Mouse (Mus musculus) kidney, adult 8-10 months (tissue): Measurements from ENCODE around the gene Scn11a.

Source experiments
- DNase-seq, 2 experiments: peaks; one replicate each; pipeline ENCODE4 v3.0.0; 2022

Gene Scn11a

DNA sequence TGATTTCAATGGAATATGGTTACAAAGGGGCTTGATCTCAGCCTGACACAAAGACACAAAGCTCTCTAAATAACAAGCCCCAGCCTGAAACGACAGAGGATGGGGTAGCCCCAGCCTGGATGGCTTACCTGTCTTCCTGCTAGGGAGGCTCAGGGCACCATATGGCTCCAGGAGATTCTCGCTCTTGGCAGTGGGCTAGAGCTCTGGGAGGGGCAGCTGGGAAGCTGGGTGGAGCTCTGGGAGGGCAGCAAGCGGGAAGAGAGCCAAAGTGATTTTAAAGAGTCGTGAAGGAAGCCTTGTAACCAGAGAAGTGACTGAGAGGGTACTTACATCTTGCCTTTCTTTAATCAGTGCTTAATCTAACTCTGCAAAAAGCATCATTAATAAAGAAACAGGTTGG lies at the start of gene Scn11a:
Gene Scn11a (minus strand): TSS at position 160 of the 400 bp plus-strand sequence.
- DNase-seq: no peak

DNA sequence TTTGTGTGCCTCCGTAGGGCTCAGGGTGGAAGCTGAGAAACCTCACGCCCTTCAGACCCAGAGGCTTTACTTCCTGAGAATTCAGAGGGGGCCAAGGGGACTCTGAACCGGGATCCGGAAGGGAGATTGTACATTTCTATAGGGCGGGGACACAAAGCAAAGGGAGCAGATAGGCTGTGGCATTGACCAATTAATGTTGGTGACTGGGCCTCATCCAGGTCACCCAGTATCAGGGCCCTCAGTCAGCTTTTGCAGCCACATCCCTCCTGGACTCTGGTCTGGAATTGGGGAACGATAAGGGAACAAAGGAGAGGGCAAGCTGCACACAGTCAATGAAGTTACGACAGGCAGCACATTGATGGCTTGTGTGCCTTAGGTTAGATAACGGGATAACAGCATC lies 28.9 kb upstream of the Scn11a start:
- DNase-seq: no peak

DNA sequence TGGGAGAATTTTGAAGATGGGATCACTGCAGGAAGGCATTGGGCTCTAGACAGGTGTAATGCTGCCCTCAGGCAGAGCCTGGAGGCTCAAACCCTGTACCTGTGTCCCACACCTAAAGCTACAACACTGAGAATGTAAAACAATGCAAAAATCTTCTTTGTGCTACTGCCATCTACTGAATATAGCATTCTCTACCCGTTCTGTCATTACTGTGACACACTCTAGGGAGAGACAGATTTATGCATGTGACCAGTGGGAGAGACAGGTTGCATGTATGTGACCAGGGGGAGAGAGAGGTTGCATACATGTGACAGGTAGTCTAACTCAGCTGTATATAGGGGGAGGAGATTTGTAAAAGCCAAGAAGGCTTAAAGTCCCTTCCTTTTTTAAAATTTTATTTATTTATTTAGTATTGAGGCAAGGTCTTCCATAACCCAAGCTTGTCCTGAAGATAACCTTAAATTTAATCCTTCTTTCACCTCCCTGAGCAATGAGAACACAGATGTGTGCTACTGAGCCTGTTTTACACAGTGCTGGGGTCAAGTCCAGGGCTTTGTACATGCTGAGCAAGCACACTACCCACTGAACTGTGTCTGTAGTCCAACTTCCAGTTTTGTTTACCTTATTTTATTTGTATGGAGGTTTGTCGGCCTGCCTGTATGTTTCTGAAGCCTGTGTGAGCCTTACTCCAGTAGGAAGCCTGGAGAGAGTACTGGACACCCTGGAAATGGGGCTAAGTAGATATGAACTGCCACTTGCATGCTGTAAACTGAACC lies 28.0 kb upstream of the Scn11a start:
- DNase-seq: peak; percentile 17 to 21

DNA sequence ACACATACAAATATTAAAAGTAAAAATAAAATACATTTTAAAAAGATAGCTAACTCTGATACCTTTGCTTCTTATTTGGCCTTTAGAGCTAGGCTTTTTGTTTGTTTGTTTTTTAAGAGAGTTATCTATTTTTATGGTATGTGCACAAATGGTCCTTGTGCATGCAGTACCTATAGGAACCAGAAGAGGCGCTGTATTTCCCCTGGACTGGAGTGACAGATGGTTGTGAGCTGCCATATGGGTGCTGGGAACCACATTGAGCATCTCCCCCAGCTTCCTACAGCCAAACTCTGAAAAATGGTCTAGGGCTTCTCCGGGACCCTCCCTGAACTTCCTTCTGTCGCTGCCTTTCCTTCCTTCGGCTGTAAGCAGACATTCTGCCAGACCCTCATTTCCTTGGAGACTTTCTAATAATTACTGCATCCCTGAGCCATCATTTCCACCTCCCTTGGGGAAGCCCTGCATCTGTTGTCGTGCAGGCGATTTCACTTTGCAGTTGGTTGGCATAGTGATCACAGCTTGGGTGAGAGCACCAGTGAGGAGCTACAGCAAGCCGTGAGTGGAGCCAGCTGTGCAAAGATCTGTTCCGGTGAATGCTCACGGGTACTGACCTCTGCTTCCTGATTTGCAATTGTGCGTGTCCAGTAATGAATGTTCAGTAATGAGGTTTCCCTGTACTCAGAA lies 27.2 kb upstream of the Scn11a start:
- DNase-seq: peak; percentile 55 to 57

DNA sequence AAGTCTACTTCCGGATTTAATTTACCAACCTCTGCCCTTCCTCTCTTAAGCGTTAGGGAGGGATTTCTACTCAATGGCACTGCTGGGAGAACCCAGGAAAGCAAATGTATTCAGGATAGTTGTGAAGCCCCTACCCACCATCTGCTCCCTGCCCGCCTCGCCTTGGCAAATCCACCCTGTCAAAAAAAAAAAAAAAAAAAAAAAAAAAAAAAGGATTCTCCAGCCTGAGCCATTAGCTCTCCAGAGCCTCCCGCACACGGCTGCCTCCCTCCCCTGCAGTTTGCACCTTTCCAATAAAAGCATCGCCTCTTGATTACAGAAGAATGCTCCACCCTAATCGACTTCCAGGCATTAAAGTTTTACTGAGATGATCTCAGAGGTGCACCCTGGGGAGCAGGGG lies 24.0 kb upstream of the Scn11a start:
- no peak for DNase-seq

DNA sequence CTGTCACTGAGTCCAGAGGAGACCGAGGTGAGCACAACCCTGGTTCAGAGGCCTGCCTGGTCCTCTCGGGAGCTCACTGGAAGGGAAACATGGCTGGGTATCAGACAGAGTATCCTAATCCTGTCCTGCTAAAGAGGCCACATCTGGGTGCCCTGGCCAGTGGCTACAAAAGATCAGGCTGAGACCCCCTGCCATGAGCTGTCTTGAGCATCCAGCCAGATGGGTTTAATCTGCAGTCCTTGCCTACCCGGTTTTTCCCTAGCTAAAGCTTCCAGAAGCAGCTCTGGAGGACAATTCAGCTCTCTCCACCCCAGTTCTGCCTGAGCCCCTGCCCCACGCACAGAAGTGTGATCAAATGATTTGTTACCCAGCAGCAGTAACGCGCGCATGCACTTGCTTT lies 23.4 kb upstream of the Scn11a start:
- no peak for DNase-seq

DNA sequence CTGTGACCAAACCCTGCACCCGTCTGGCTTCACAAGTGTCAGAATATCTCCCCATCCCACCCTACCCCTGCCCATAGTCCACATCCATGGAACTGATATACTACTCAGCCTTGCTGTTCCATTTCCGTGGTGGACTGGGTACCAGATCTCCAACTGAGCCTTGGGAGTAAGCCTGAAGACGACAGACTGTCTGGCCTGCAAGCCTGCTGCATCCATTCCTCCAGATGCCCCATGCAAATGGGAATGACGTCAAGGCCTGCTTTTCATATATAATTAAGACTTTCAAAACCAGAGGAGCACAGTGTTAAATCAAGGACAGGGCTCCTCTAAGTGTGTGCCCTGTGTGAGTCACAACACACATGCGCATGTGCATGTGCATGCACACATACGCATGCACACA lies 21.9 kb upstream of the Scn11a start:
- no peak for DNase-seq

DNA sequence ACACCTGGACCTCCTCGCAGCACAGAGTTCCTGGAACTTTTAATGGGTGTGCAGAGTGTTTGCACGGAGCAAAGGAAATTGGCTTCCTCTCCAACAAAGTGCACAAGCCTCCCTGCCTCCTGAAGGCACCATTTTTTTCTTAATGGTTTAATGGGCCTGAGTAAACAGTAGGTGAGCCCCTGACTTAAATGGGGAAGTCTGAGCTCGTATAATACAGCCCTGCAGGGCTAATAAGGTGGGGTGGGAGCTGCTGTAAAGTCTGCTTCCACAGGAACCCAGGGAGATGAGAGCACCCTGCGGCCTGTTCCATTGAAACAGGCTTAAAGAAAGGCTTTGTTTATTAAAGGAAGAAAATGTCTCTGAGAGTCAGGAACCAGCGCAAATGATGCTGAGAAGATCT lies 19.5 kb upstream of the Scn11a start:
- DNase-seq: no peak

DNA sequence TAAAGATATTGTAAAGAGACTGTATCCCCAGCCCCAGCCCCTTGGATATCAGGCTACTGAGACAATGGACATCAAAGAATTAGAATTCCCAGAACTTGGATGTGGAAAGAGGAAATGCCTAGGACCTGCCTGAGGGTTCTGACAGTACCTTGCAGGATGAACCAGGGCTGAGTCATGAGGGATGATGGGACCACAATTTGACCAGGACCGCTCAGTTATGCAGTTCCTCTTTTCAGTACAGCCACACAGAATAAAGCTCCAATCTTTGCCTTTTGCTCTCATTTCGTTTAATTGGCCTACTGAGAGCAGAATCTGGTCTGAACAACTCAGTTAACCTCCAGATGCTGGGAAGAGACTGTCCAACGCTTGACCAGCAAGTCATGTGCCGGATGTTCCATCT lies 18.3 kb upstream of the Scn11a start:
- DNase-seq: no peak

DNA sequence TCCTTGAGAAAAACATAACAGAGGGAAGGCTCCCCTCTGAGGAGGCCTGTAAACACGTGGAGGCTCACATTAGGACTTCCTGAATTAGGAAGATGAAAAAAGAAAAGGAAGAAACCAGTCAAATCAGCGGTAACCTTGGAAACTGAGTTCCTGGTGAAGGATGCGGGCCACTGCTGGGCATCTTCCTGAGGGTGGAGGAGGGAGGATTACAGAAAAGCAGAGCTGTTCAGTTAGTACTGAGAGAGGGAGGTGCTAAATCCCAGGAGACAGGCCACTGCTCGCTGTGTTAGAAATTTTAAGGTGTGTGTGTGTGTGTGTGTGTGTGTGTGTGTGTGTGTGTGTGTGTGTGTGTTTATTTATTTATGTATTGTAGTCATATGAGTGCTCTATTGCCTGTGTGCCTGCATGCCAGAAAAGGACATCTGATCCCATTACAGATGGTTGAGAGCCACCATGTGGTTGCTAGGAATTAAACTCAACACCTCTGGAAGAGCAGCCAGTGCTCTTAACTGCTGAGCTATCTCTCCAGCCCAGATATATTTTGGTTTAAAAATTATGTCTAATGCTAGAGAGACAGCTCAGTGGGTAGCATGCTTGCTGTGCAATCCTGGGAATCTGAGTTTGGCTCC lies 17.4 kb upstream of the Scn11a start:
- no peak for DNase-seq

DNA sequence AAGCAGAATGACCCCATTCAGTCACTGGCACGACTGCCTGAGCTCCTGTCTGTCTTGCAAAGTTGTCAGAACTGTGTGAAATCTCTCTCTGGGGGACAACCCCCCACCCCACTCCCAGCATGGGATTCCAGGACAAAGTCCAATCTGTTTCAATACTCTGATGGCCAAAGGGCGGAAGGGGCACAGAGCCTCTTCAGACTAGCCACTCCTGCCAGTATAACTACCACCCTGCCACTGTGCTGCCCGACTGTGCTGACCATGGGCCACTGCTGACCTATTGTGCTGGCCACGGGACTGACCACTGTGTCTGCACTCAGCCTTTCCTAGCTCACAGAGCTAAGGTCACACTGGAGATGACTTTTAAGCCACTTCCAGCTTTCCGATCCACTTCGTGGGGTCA lies 16.8 kb upstream of the Scn11a start:
- DNase-seq: peak; percentile 71 to 79

DNA sequence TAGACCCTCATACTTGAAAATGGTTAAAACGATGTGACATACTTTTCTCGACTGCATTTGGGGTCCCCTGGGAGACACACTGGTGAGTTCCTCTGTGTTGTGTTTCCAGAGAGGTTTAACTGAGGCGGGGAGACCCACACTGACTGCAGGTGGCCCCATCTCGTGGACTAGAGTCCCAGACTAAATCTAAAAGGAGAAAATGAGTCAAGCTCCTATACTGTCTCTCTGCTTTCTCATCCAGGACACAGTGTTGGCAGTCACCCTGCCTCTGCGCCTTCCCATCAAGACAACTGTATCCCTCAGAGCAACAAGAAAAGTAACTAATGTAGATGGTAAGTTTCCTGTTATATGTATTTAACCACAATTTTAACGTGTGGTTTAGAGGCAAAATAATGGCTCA lies 15.9 kb upstream of the Scn11a start:
- no peak for DNase-seq

DNA sequence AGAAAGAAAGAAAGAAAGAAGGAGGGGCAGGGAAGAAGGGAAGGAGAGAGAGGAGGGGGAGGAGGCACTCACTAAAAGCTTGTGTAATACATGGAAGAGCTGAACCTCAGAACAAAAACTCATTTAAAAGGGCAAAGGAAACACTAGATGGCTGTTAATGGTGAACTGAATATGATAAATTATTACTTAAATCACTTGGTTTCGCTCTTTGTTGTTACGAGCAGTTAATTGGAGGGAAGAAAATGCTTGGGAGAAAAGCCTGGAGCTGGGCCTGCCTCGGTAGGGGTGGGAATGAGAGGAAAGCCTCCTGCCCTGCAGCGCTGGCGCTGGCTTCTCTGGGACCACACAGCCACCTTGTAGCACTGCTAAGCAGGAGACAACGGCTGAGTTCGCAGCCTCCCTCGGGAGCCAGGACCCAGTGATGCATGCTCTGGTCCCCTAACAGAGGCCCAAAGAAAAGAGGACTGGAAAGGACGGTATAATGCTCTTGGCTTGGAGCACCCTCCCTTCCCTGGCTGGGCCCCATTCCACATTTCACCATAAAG lies 10.4 kb upstream of the Scn11a start:
- peak; percentile 42 to 45 for DNase-seq

DNA sequence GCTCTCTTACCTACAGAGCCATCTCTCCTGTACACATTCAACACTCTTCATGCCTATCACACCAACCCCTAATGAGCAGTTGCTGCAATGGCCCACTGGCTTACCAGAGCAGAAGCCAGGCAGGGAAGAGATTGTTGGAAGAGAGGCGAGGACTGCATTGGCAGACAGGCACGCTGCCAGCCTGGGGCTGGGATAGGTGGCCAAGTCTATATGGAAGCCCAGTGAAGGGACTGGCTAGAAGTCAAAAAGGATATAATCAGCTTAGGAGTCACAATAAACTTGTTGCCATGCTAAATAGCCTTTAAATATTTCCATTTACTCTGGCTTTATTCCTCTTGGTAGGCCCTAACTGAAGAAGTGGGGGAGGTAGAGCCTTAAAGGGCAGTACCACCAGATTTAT lies 5.7 kb upstream of the Scn11a start:
- DNase-seq: no peak

DNA sequence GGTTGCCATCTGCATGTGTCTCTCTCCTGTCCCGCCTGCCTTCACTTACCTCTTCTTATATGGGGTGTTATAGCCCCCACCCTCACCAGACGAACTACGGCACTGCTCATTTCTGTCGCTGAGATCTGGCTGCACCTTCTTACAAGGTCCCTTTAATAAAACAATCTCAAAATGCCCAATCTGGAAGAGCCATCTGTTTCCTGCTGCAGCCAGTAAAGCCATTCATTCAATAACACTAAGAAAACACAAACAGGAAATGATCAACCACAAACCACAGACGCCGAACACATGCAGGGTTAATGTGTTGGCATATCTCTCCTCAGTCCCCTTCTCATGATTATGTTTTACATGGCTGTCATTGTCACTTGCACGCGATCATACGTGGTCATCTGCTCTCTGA lies 1.5 kb downstream of the Scn11a start:
- DNase-seq: no peak

DNA sequence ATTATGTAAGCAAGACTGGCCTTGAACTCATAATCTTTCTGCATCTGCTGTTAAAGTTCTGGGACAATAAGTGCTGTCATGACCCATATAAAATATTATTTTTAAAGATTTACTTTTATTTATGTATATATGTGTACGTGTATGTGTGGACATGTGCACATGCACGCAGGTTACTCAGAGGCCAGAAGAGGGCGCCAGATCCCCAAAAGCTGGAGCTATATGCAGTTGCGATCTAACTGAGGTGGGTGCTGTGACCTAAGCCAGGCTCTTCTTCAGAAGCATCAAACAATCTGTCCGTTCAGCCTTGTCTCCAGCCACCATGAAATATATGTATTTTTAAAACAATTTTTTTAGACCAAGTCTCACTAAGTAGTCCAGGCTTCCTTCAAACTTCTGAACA lies 11.6 kb downstream of the Scn11a start:
- no peak for DNase-seq

DNA sequence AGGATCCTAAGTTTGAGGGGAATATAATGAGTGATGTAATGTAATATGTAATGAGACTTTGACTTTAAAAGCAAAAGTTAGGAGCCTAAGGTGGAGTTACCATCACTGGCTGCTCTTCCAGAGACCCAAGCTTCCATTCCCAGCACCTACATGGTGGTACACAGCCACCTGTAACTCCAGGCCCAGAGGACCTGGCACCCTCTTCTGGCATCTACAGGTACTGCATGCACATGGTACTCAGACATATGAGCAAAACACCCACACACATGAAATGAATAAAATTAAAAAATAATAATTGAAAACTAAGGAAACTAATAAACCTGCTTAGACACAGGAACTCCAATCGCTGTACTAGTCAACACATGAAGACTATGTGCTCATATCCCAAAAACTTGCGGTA lies 18.8 kb downstream of the Scn11a start:
- peak in 1 of 2 experiments; percentile 6 for DNase-seq

DNA sequence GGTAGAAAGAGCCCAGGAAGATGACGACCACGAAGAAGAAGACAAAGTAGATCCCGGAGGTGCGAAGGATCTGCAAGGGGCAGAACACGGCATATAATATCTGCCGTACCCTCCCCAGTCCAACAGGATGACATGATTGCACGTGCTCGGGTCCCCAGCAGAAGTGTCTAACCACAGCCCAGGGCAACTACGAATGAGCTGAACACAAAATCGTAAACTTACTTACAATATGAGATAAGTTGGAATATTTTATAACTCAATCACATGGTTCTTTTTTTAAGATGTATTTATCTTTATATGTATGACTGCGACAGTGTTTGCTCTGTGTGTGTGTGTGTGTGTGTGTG lies 20.8 kb downstream of the Scn11a start:
- DNase-seq: no peak

DNA sequence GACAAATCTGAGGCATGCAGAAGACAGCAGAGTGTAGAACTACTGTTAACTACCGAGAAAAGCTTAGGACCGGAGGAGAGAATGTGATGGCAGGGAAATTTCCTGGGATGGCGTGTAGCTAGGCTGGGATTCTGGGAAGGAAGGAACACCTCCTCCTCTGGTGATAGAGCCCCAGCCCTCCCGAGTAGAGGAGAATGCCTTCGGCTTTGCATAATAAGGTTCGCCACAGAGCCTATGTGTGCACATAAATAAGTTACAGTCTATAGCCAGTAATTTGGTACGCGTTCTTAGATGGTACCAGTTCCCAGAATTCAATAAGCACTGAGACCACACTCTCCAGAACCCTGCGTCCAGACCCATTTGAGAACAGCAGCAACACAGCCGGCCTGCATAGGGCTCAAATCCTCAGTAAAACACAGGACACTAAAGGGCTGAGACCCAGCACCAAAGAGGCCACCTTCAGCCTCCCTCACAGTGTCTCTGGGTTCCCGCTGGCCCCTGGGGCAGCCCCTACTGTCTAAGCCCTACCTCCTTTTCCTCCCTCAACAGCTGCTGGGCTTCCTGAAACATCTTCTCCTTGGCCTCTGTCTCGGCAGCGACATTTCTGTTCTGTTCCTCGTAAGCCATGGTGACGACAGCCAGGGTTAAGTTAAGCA lies 21.3 kb downstream of the Scn11a start:
- no peak for DNase-seq

DNA sequence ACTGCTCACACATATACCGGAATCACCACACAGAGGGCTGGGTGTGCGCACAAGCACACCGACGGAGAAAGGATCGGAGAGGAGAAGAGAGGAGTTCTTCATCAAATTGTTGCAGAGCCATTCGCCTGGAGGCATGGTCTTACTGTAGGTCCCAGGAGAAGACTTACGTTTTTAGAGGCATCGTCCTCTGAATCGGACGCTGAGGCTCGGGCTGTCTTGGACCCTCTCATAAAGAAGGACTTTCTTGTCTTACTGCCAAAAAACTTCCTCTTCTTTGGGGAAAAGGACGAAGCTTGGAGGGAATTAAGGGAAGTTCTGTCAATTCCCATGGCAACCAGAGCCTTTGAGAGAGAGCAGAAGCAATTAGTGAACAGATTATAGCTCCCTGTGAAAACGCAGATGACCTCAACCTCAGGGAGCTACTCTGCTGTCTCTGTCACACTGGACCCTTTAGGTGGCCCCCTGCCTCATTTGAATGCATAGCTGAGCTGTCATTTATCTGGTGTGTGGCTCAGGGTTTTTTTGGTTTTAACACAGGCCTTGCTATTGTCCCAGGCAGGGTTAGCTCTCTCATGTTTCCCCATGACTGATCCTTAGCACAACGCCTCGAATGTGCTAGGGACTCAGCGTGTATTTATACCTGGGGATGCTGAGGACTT lies 22.0 kb downstream of the Scn11a start:
- no peak for DNase-seq

DNA sequence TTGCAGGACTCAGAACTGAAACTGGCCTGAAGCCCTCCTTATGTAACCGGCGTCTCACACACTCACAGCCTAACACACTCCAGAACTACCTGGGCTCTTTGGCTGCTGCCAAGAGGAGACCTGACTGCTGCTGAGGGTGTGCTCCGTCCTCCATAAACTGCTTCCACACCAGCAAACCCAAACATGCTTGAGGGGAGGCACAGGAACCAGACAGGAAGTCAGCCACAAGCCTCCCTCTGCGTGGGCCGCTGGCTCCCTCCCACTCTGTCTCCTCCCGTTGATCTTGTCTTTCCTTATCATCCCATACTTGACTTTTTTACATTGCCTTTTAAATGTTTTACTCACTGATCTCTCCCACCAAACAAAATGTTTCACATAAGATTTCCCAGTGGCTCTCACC lies 23.8 kb downstream of the Scn11a start:
- DNase-seq: no peak

DNA sequence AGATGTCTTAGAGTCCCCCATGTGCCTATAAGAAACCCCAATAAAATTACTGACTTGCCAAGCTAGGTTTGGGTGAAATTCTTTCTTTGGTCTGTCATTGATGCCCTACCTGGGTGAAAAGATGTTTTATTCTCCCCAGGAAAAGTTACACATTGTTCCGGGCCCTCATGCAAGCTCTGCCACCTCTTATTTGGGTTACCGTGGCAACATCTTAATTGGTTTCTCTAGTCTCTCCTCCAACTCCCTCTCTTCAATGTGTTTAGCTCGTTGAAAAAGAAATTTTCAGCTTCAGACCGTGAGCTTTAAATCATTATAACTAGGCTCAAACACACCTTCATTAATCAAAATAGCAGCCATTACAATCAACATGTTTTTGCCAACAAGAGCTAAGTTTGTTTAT lies 28.5 kb downstream of the Scn11a start:
- no peak for DNase-seq
